Mouse (Mus musculus) intestine, embryonic 16.5 days (tissue): ENCODE data around the gene Lhb. TPM values are rescaled to one million over a fixed set of nuclear protein-coding genes. Genes with fewer than 3 reads are reported as not detected.
A peak's percentile ranks its signal among the peaks of the same experiment; 100 is the strongest.
"Not testable (repeated sequence)": the region's sequence is repeated elsewhere in the genome, so short reads cannot be mapped to it uniquely, and the experiment has no call there.

Experiments
- ATAC-seq: fragments of 200-750 bp; cut with Nextera tagmentation; 2 replicates; pipeline ENCODE4 v1.8.0; 2017; ENCODE audit warnings: moderate TSS enrichment, moderate library complexity
- H3K27ac ChIP-seq: fragments of 300-500 bp; sonication (generic); 2 replicates; pipeline ENCODE4 v1.5.1; 2014; ENCODE audit warnings: mild to moderate bottlenecking, low read length
- H3K27me3 ChIP-seq: fragments of 300-500 bp; sonication (generic); replicated peaks from 2 replicates; pipeline ENCODE4 v1.6.1; 2014; ENCODE audit warnings: low read length, control low read depth, mixed read lengths; ENCODE audit not compliant: control insufficient read depth, insufficient read depth
- H3K36me3 ChIP-seq: fragments of 300-500 bp; sonication (generic); 2 replicates; pipeline ENCODE4 v1.6.1; 2014; ENCODE audit warnings: low read length, control low read depth; ENCODE audit not compliant: control insufficient read depth, insufficient read depth
- H3K4me1 ChIP-seq: fragments of 300-500 bp; sonication (generic); 2 replicates; pipeline ENCODE4 v1.6.1; 2014; ENCODE audit warnings: low read length, control low read depth, mixed read lengths; ENCODE audit not compliant: control insufficient read depth, insufficient read depth
- H3K4me2 ChIP-seq: fragments of 300-500 bp; sonication (generic); 2 replicates; pipeline ENCODE4 v1.6.1; 2014; ENCODE audit warnings: low read depth, low read length, control low read depth
- H3K4me3 ChIP-seq: fragments of 300-500 bp; sonication (generic); 2 replicates; pipeline ENCODE4 v1.5.1; 2014; ENCODE audit warnings: mild to moderate bottlenecking, low read length
- H3K9ac ChIP-seq: fragments of 300-500 bp; sonication (generic); 2 replicates; pipeline ENCODE4 v1.6.1; 2014; ENCODE audit warnings: low read depth, low read length
- H3K9me3 ChIP-seq: fragments of 300-500 bp; sonication (generic); 2 replicates; pipeline ENCODE4 v1.6.1; 2016; ENCODE audit warnings: low read length, control low read depth; ENCODE audit not compliant: control insufficient read depth
- WGBS: fragments of 180-500 bp; shearing (Covaris S2); extraction: QIAGEN DNeasy Blood & Tissue Kit; methylation state at CpG from one replicate; pipeline ENCODE4 v1.1.7; 2014; 5-methylcytosine and 5-hydroxymethylcytosine counted together
- polyA plus RNA-seq: library from polyadenylated mRNA; unstranded; fragments of >200 nt; fragmentation: Nextera tagmentation; extraction: Ambion mirVana; gene quantifications from 2 replicates; pipeline ENCODE4 v1.2.1, GENCODE M21; 2015

Gene Lhb
- 0.28 TPM in 1 of 2 replicates, not detected in the other for polyA plus RNA-seq

DNA sequence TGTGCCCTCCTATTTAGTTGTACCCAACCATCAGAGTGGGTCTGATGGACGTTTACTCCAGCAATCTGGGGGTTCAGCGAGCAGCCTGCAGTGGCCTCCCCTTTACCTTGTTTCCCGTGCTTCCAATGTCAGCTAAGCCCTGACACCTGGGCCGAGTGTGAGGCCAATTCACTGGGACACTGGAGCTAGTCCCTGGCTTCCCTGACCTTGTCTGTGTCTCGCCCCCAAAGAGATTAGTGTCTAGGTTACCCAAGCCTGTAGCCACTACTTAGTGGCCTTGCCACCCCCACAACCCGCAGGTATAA is at the start of gene Lhb:
Gene Lhb, plus strand, starts transcription at position 206 of the 305 bp plus-strand sequence.
- H3K4me3 ChIP-seq = no peak within 1 kb of the TSS
- no peaks in the 10 kb centered on the region for H3K9me3 ChIP-seq
- no peak within 1 kb of the TSS for H3K4me2 ChIP-seq
- H3K4me1 ChIP-seq = peaks cover 13% of the 10 kb centered on the region
- H3K27me3 ChIP-seq = peaks cover 21% of the 10 kb centered on the region
- peaks cover 21% of the 10 kb centered on the region for H3K36me3 ChIP-seq
- ATAC-seq = no peak
- WGBS = 55% methylated on average over 6 of the region's 6 CpGs
- no peak within 1 kb of the TSS for H3K27ac ChIP-seq
- no peak within 1 kb of the TSS for H3K9ac ChIP-seq

- ATAC-seq = no peak
- peaks cover 19% of the 10 kb centered on the region for H3K4me1 ChIP-seq
- no peak overlapping the region for H3K27ac ChIP-seq
- WGBS = 75% methylated on average over 5 of the region's 5 CpGs
- H3K4me2 ChIP-seq = no peak overlapping the region
- no peak overlapping the region for H3K9ac ChIP-seq
- peaks cover 8% of the 10 kb centered on the region for H3K36me3 ChIP-seq
- H3K9me3 ChIP-seq = no peaks in the 10 kb centered on the region
- peaks cover 17% of the 10 kb centered on the region for H3K27me3 ChIP-seq
- H3K4me3 ChIP-seq = no peak overlapping the region
These were observed 48.2 kb upstream of the Lhb start for GRCm38 (mm10) chr7:45372371-45372770.

DNA sequence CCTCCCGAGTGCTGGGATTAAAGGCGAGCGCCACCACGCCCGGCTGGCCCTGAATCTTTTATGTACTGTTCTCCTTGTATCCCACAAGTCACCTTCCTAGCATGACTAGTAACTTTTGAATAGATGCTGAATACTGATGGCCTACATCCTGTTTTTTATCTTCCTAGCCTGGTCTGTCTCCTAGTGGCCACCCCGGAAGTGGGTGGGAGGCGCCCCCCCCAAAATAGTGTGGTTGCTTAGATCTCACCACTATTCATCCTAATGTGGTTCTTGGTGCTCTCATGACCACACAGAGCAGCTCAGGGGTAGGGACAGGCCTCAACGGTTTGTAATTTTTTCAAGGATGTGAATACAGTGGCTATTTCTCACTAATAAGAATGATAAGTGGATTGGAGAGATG is 46.0 kb upstream of the Lhb start:
- Histone ChIP-seq H3K4me1 (peaks cover 9% of the 10 kb centered on the region; the same call in 1 of the 2 replicates), H3K36me3 (peaks cover 15% of the 10 kb centered on the region), H3K4me3 (no peak overlapping the region), H3K27ac (no peak overlapping the region), H3K27me3 (peaks cover 4% of the 10 kb centered on the region; the same call in 1 of the 2 replicates), H3K9ac (no peak overlapping the region), H3K4me2 (no peak overlapping the region), H3K9me3 (no peaks in the 10 kb centered on the region)
- no peak for ATAC-seq
- WGBS = 93% methylated on average over 8 of the region's 8 CpGs

- Histone ChIP-seq H3K27ac (no peak overlapping the region), H3K4me3 (no peak overlapping the region), H3K36me3 (peaks cover 21% of the 10 kb centered on the region), H3K9ac (no peak overlapping the region), H3K9me3 (no peaks in the 10 kb centered on the region), H3K4me2 (no peak overlapping the region), H3K4me1 (no peaks in the 10 kb centered on the region), H3K27me3 (no peaks in the 10 kb centered on the region)
- WGBS = 86% methylated on average over 1 of the region's 1 CpGs
- ATAC-seq = no peak
These were observed 44.6 kb upstream of the Lhb start for GRCm38 (mm10) chr7:45376057-45376456.

DNA sequence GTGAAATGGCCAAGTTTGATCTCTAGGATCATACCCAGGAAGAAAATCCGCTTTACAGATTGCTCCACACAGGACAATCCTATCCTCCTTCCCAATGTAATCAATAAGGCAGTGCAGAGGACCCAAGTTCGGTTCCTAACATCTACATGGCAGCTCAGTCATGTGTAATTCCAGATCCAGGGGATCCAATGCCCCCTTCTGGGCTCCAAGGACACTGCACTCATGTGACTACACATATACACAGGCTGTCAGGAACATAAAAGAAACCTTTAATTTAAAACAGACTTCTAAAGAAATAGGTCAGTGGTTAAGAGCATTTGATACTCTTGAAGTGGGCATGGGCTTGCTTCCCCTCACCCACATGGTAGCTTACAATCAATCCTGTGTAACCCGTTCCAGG is 34.5 kb upstream of the Lhb start:
- 87% methylated on average over 3 of the region's 3 CpGs for WGBS
- H3K27ac ChIP-seq = no peak overlapping the region

DNA sequence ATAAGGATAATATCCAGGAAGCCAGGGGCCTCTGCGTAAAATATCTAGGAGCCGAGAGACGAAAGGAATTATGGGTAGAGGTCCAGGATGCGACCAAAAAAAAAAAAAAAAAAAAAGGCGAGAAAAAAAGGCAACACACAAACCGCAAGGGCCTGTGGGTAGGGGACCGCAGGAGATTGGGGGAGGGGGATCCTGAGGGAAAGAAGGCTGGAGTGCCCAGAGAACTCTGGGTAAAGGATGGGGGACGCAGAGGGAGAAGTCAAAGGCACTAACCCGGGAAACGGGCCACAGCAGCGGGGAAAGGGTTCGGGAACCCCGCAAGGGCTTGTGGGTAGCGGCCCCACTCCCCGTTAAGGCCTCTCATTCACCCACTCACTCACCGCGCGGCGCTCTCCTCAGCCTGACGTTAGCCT is 25.5 kb upstream of the Lhb start:
- H3K4me1 ChIP-seq = peaks cover 15% of the 10 kb centered on the region
- H3K27me3 ChIP-seq = no peaks in the 10 kb centered on the region
- ATAC-seq = peak; percentile 83
- H3K4me2 ChIP-seq = peak overlapping the region; percentile 69
- under 1% methylated on average over 17 of the region's 20 CpGs for WGBS
- peak overlapping the region; percentile 91 for H3K9ac ChIP-seq
- peak overlapping the region; percentile 81 for H3K4me3 ChIP-seq
- H3K27ac ChIP-seq = peak overlapping the region; percentile 96
- no peaks in the 10 kb centered on the region for H3K9me3 ChIP-seq
- H3K36me3 ChIP-seq = peaks cover 2% of the 10 kb centered on the region; the same call in 1 of the 2 replicates

More for the DNA sequence above, 34.5 kb upstream of the Lhb start:
- Histone ChIP-seq H3K36me3 (peaks cover 54% of the 10 kb centered on the region), H3K4me1 (no peaks in the 10 kb centered on the region), H3K4me2 (no peak overlapping the region), H3K9me3 (no peaks in the 10 kb centered on the region), H3K27me3 (no peaks in the 10 kb centered on the region), H3K4me3 (no peak overlapping the region), H3K9ac (no peak overlapping the region)
- no peak for ATAC-seq

DNA sequence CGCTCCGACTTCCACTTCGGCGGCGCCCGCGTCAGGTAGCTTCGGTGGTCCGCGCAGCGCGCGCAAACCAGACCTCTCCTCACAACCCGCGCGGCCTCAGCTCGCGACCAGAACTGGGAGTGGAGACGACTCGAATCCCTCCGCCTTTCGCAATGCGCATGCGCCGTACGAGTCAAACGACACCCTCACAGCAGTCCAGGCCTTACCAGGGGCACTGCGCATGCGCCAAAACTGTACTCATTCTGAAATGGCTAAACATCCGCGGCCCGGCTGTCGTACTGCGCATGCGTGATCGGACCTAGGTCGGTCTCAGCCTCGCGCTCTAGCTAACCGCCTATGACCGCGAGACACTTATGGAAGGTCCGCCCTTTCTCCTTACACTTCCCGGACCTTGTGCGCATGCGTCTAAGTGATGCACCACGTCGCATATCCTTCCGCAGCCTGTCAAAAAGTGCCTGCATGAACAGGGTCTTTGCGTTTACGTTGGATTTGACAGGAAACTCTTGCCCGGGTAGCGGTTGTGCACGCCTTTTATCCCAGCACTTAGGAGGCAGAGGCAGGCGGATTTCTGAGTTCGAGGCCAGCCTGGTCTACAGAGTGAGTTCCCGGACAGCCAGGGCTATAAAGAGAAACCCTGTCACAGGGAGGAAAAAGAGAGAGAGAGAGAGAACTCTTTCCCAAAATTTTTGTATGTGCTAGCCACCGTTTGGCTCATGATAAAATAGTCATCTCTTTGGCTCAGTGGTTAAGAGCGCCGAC is 24.9 kb upstream of the Lhb start, which contains the start of gene Snrnp70:
Gene Snrnp70, minus strand, starts transcription at position 165 of the 759 bp plus-strand sequence.
- Histone ChIP-seq H3K4me1 (peaks cover 15% of the 10 kb centered on the region), H3K4me3 (peak within 1 kb of the TSS; percentile 81), H3K9me3 (no peaks in the 10 kb centered on the region), H3K9ac (peak within 1 kb of the TSS; percentile 91), H3K27ac (peak within 1 kb of the TSS; percentile 96), H3K36me3 (no peaks in the 10 kb centered on the region; the same call in 1 of the 2 replicates), H3K27me3 (no peaks in the 10 kb centered on the region), H3K4me2 (peak within 1 kb of the TSS; percentile 69)
- ATAC-seq = peak; percentile 97
- under 1% methylated on average over 60 of the region's 60 CpGs for WGBS

DNA sequence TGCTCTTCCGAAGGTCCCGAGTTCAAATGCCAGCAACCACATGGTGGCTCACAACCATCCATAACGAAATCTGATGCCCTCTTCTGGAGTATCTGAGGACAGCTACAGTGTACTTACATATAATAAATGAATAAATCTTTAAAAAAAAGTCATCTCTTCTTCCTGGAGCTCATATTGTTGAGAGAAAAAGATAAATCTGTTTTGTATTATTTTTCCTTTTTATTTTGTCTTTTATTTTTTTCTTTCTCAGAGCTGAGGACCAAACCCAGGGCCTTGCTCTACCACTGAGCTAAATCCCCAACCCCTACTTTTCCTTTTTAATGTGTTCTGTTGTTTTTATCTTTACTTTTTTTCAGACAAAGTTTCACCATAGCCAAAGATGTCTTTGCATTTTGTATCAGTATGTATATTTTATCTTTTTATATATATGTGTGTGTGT is 24.3 kb upstream of the Lhb start:
- 2% methylated on average over 3 of the region's 3 CpGs for WGBS
- H3K36me3 ChIP-seq, H3K9me3 ChIP-seq, H3K27me3 ChIP-seq: not testable (repeated sequence)
- Histone ChIP-seq H3K4me3 (peak overlapping the region; percentile 57), H3K27ac (peak overlapping the region; percentile 80), H3K9ac (peak overlapping the region; percentile 68), H3K4me2 (peak overlapping the region; percentile 55), H3K4me1 (peaks cover 15% of the 10 kb centered on the region)
- peak; percentile 65 for ATAC-seq

GRCm38 (mm10) chr7:45396787-45397186 is 23.8 kb upstream of the Lhb start:
- WGBS = 79% methylated on average over 2 of the region's 2 CpGs
- H3K4me2 ChIP-seq = no peak overlapping the region
- H3K4me1 ChIP-seq = peaks cover 15% of the 10 kb centered on the region
- H3K9ac ChIP-seq = no peak overlapping the region
- no peaks in the 10 kb centered on the region for H3K9me3 ChIP-seq
- H3K27ac ChIP-seq = no peak overlapping the region
- no peaks in the 10 kb centered on the region; the same call in 1 of the 2 replicates for H3K36me3 ChIP-seq
- no peak overlapping the region for H3K4me3 ChIP-seq
- ATAC-seq = no peak
- H3K27me3 ChIP-seq = no peaks in the 10 kb centered on the region
